Mouse (Mus musculus) stomach, embryonic 14.5 days (tissue): Measurements from ENCODE around the gene Gm609. TPM values are rescaled to one million over a fixed set of nuclear protein-coding genes. Genes with fewer than 3 reads are reported as not detected.
A peak's percentile ranks its signal among the peaks of the same experiment; 100 is the strongest.

Source experiments
- ATAC-seq: fragments of 200-750 bp; cut with Nextera tagmentation; 2 replicates; pipeline ENCODE4 v1.8.0; 2017; ENCODE audit warnings: low read depth, moderate TSS enrichment; ENCODE audit not compliant: insufficient number of reproducible peaks, insufficient read depth, low FRiP score
- H3K27ac ChIP-seq: fragments of 300-500 bp; sonication (generic); 2 replicates; pipeline ENCODE4 v1.5.1; 2014; ENCODE audit warnings: mild to moderate bottlenecking, low read length, moderate library complexity, mixed read lengths
- H3K27me3 ChIP-seq: fragments of 300-500 bp; sonication (generic); 2 replicates; pipeline ENCODE4 v1.6.1; 2014; ENCODE audit warnings: low read length, control low read depth, mixed read lengths; ENCODE audit not compliant: control insufficient read depth, insufficient read depth
- H3K36me3 ChIP-seq: fragments of 300-500 bp; sonication (generic); 2 replicates; pipeline ENCODE4 v1.6.1; 2014; ENCODE audit warnings: mild to moderate bottlenecking, control low read depth, low read length, moderate library complexity, mixed read lengths; ENCODE audit not compliant: control insufficient read depth, insufficient read depth
- H3K4me1 ChIP-seq: fragments of 300-500 bp; sonication (generic); 2 replicates; pipeline ENCODE4 v1.6.1; 2014; ENCODE audit warnings: low read length, control low read depth, mixed read lengths; ENCODE audit not compliant: control insufficient read depth, insufficient read depth
- H3K4me2 ChIP-seq: fragments of 300-500 bp; sonication (generic); replicated peaks from 2 replicates; pipeline ENCODE4 v1.6.1; 2014; ENCODE audit warnings: low read depth, low read length, control low read depth
- H3K4me3 ChIP-seq: fragments of 300-500 bp; sonication (generic); 2 replicates; pipeline ENCODE4 v1.5.1; 2014; ENCODE audit warnings: low read depth, low read length, control low read depth
- H3K9ac ChIP-seq: fragments of 300-500 bp; sonication (generic); replicated peaks from 2 replicates; pipeline ENCODE4 v1.6.1; 2014; ENCODE audit warnings: low read depth, mild to moderate bottlenecking, control low read depth, low read length, moderate library complexity, mixed read lengths
- H3K9me3 ChIP-seq: fragments of 300-500 bp; sonication (generic); 2 replicates; pipeline ENCODE4 v1.6.1; 2016; ENCODE audit warnings: low read depth, low read length, control low read depth; ENCODE audit not compliant: control insufficient read depth
- WGBS: fragments of 180-500 bp; shearing (Covaris S2); extraction: QIAGEN DNeasy Blood & Tissue Kit; methylation state at CpG from one replicate; pipeline ENCODE4 v1.1.7; 2014; 5-methylcytosine and 5-hydroxymethylcytosine counted together
- polyA plus RNA-seq: library from polyadenylated mRNA; unstranded; fragments of >200 nt; fragmentation: Nextera tagmentation; extraction: Ambion mirVana; gene quantifications from 2 replicates; pipeline ENCODE4 v1.2.1, GENCODE M21; 2014

Gene Gm609
- polyA plus RNA-seq, 1 experiment from 2014 or later: 0.33 TPM

DNA sequence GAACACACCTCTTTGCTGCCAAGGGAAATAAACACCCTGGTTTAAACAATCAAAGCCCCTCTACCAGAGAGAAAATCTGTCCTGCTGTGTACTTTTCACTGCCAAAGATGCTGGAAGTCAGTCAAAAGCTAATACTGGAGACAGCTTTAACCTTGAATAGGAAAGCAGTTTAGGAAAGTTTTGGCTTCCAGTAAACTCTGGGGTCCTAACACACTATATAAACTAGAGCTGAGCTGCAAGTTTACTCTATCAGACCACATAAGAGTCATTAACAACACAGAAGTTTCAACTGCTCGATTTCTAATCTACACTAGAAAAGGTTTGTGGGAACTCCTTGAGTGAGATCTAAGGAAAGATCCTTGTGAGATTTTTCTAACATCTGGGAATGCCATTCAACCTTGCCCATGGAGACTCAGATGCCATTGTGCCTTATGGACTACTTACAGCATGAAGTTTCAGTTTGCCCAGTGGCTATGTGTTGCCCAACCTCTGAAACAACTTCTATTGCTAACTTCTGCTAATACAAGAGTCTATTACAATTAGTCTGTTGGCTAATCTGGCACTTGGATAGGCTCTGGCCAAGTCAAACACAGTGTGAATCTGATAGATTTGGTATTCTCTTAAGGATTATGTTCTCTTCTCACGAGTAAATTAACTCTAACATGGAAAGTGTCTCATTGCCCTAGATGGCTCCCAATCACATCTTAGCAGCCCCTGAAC is 117.1 kb downstream of the Gm609 start:
- Histone ChIP-seq H3K36me3 (no peaks in the 10 kb centered on the region), H3K4me2 (no peak overlapping the region), H3K27me3 (no peaks in the 10 kb centered on the region), H3K9ac (no peak overlapping the region), H3K4me1 (no peaks in the 10 kb centered on the region), H3K4me3 (no peak overlapping the region), H3K9me3 (no peaks in the 10 kb centered on the region), H3K27ac (no peak overlapping the region)
- ATAC-seq: no peak
- 62% methylated on average over 2 of the region's 2 CpGs for WGBS

DNA sequence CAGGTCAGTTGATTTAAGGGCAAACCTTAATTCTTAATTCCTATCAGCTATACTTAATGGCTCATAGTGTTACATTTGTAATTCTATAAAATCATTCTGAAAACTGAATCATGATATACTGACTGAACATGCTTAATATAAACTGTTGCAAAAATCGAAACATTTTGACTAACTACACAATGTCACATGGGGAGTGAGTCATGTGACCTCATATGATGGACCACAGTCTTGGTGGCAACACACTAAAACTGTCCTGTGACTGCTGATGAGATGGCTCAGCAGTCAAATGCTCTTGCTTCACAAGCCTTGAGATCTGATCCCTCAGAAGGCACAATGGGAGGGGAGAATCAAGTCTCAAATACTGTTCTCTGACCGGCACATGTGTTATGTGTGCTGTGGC is 118.7 kb downstream of the Gm609 start:
- Histone ChIP-seq H3K27me3 (no peaks in the 10 kb centered on the region), H3K4me2 (no peak overlapping the region), H3K9me3 (no peaks in the 10 kb centered on the region), H3K27ac (no peak overlapping the region), H3K4me1 (no peaks in the 10 kb centered on the region), H3K9ac (no peak overlapping the region), H3K4me3 (no peak overlapping the region), H3K36me3 (no peaks in the 10 kb centered on the region)
- ATAC-seq: no peak
- WGBS: 86% methylated on average over 2 of the region's 2 CpGs

DNA sequence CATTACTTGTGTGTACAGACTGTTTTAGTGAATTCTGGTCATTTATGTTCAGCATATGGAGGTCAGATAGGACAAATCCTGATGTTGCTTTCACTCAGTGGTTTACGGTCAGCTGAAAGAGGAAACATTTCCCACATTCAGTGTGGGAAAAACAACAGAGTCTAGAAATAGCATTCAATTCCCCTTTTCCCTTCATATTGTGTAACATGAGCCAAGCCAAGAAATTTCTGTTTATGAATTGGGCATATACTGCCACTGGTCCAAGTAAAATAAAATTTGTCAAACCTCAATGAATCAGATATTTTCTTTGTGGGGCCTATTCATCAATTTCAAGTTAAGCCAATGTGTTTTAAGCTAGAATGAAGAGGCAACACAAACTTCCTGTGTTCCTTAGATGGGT is 121.7 kb downstream of the Gm609 start:
- H3K36me3 ChIP-seq: no peaks in the 10 kb centered on the region
- H3K27me3 ChIP-seq: no peaks in the 10 kb centered on the region
- H3K27ac ChIP-seq: no peak overlapping the region
- H3K4me2 ChIP-seq: no peak overlapping the region
- H3K9ac ChIP-seq: no peak overlapping the region
- WGBS: 67% methylated on average over 1 of the region's 1 CpGs
- H3K9me3 ChIP-seq: no peaks in the 10 kb centered on the region
- ATAC-seq: no peak
- no peak overlapping the region for H3K4me3 ChIP-seq
- no peaks in the 10 kb centered on the region for H3K4me1 ChIP-seq

DNA sequence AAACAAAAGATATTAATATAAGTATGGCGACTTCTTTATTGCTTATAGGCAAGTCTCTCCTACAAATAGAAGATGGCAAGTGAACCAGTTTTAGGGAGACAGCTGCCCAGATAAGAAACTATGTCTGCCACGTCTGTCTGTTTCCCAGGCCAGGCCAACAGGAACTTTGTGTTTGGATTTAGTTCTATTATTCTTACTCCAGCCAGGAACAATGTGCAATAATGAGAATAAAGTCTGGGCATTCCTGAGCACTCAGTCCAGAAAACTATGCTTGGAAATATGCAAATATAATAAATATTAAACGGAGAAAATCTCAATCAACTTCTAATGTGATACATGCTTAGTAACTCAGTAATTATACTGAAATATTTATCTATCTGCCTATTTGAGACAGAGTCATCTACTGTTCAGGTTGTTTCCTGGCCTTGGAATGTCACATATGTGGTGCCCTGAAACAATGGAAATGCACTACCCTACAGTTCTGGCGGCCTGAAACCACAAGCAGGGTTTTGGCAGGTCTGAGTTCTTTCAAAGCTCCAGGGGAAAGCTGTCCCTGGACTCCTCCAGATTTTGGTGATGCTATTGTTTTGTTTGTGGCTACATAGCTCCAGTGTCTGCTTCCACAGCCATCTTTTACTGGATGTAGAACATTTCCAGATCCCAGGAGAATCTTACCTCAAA is 123.3 kb downstream of the Gm609 start:
- no peak overlapping the region for H3K27ac ChIP-seq
- no peaks in the 10 kb centered on the region for H3K27me3 ChIP-seq
- no peak overlapping the region for H3K4me3 ChIP-seq
- 69% methylated on average over 4 of the region's 4 CpGs for WGBS
- H3K4me2 ChIP-seq: no peak overlapping the region
- H3K36me3 ChIP-seq: no peaks in the 10 kb centered on the region
- no peak for ATAC-seq
- H3K4me1 ChIP-seq: peaks cover 4% of the 10 kb centered on the region; the same call in 1 of the 2 replicates
- H3K9ac ChIP-seq: no peak overlapping the region
- no peaks in the 10 kb centered on the region for H3K9me3 ChIP-seq

DNA sequence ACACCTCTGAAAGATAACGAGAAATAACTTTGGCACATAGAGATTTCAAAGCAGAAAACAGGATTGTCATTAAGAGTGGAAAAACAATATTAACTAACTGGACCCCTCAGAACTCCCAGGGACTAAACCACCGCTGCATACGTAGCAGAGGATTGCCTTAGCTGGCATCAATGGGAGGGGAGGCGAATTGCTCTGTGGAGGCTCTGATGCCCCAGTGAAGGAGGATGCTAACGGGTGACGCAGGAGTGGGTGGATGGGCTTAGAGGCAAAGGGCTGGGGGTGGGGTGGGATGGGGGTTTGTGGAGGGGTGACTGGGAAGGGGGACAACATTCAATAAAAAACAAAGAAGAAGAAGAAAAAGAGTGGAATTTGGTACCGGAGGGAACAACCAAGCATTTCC is 126.7 kb downstream of the Gm609 start:
- ATAC-seq: no peak

DNA sequence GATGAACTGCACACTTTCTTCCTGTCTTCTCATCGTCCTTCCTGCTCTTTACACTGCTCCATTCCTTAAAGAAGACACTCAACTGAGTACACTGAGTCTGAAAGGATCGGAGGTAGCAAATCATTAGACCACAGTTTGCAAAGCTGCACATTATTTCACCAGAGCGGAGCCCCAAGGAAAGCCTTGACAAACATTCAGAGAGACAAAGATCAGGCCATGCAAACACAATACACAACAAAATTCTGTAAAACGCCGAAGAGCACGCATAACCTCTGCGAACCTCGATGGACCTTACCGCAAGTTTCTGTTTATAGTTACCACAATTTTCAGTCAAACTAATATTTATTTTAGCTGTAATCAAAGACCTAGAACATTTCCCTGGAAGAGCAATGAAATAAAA is 127.4 kb downstream of the Gm609 start:
- ATAC-seq: no peak
- 35% methylated on average over 9 of the region's 9 CpGs for WGBS
- H3K4me3 ChIP-seq: no peak overlapping the region
- H3K36me3 ChIP-seq: no peaks in the 10 kb centered on the region
- no peaks in the 10 kb centered on the region for H3K9me3 ChIP-seq
- no peak overlapping the region for H3K27ac ChIP-seq
- no peak overlapping the region for H3K9ac ChIP-seq
- no peak overlapping the region for H3K4me2 ChIP-seq
- no peaks in the 10 kb centered on the region for H3K27me3 ChIP-seq
- peaks cover 4% of the 10 kb centered on the region; the same call in 1 of the 2 replicates for H3K4me1 ChIP-seq

More for the DNA sequence above, 126.7 kb downstream of the Gm609 start:
- no peaks in the 10 kb centered on the region for H3K9me3 ChIP-seq
- H3K4me1 ChIP-seq: peaks cover 4% of the 10 kb centered on the region; the same call in 1 of the 2 replicates
- no peak overlapping the region for H3K9ac ChIP-seq
- no peak overlapping the region for H3K4me3 ChIP-seq
- no peak overlapping the region for H3K4me2 ChIP-seq
- no peak overlapping the region for H3K27ac ChIP-seq
- 65% methylated on average over 7 of the region's 7 CpGs for WGBS
- H3K27me3 ChIP-seq: no peaks in the 10 kb centered on the region
- H3K36me3 ChIP-seq: no peaks in the 10 kb centered on the region

- Histone ChIP-seq H3K27ac (no peak overlapping the region), H3K4me3 (no peak overlapping the region), H3K4me2 (no peak overlapping the region), H3K9ac (no peak overlapping the region), H3K36me3 (no peaks in the 10 kb centered on the region), H3K4me1 (peaks cover 4% of the 10 kb centered on the region; the same call in 1 of the 2 replicates), H3K9me3 (no peaks in the 10 kb centered on the region), H3K27me3 (no peaks in the 10 kb centered on the region)
- WGBS: 83% methylated on average over 1 of the region's 1 CpGs
- ATAC-seq: no peak
Measured at GRCm38 (mm10) chr16:45364627-45365026, 128.1 kb downstream of the Gm609 start.

DNA sequence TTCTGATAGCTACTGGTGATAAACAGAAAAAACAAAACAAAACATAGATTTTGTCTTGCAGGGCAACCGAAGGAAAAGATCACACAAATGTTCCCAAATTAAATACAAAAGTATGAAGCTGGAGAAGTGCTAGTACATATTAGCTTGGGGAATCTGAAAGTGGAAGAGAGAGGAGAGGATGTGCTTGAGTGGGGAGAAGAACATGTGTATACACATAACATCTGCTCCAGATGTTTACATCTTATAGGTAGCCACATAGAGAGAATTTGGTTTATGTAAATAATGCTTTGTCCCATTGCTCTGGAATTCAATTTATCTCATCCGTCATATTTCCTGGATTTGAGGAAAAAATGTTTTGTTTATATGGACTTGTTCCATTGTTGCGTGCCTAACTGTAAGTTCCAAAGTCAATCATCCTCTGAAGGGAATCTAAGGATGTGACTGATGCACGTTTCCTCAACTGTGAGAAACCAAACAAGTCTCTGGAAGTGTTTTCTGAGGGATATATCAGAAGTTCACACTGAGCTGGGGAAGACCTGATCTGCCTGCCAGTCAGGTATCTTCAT is 129.2 kb downstream of the Gm609 start:
- no peak for ATAC-seq
- Histone ChIP-seq H3K9me3 (no peaks in the 10 kb centered on the region), H3K4me2 (no peak overlapping the region), H3K4me1 (peaks cover 4% of the 10 kb centered on the region; the same call in 1 of the 2 replicates), H3K27ac (peak overlapping the region; percentile 27; the same call in 1 of the 2 replicates), H3K4me3 (no peak overlapping the region), H3K27me3 (no peaks in the 10 kb centered on the region), H3K36me3 (no peaks in the 10 kb centered on the region), H3K9ac (no peak overlapping the region)
- WGBS: 58% methylated on average over 4 of the region's 4 CpGs
